Mouse (Mus musculus): ENCODE measurements around the gene Cdrt4.

DNA sequence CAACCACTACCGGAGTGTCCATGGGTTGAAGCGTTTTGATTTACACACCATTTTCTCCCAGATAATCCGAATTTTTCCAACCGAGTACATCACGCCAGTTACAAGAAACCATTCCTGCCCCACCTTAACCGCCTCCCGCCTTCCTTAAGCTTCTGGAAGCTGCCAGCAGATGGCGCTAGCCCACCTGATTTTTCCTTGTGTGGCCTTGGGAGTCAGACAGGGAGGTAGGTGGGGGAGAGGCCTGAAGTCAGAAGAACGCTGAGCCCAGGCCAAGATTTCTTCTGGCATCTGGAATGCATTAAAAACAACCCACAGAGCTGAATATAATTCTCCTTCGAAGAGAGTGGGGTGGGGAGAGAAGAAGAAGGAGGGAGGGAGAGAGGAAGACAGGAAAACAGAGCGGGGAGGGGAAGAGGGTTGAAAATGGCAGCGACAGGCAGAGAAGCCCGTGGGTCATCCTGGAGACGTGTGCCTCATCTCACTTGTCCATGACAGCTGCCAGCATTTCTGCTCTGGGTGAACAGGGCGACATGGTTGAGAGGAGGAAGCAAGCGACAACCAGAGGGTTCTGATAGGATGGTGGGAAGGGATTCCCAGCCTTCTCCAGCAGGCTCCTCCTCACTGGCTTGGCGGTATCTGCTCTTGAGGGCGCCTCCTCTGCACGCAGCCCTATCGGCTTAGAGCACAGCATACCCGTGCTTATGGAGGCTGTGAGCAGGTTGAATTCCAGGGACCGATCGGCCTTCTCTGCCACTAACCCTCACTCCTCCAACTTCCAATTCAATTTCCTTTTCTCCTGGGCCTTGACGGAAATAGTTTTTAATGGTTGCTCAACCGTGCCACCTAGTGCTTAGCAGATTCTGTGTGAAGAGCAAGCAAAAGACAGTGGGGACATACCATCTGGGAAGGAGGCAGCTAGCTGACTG is 29.7 kb upstream of the Cdrt4 start:
- TF ChIP-seq CTCF (IDR thresholded peaks at IDR 0.05; ENCODE audit: low read depth) = peak; percentile 100
- TF ChIP-seq EP300 (optimal IDR thresholded peaks at IDR 0.05) = no peak
